Mouse (Mus musculus) thymus, adult 2 months (tissue): ENCODE measurements around the gene Dxo.

ENCODE experiments used
- CTCF ChIP-seq: fragments of 200-500 bp; IDR thresholded peaks from 2 replicates; pipeline ENCODE4 v1.5.1; 2012; ENCODE audit warnings: mild to moderate bottlenecking, control low read depth, low read length, moderate library complexity, borderline replicate concordance; ENCODE audit not compliant: control insufficient read depth, poor library complexity, insufficient read depth; ENCODE audit errors: extremely low read depth
- POLR2A ChIP-seq: fragments of 200-500 bp; IDR thresholded peaks from 2 replicates; pipeline ENCODE4 v1.6.1; 2012; ENCODE audit warnings: mild to moderate bottlenecking, low read length, control low read depth, moderate library complexity; ENCODE audit not compliant: control insufficient read depth, poor library complexity, insufficient read depth; ENCODE audit errors: extremely low read depth

DNA sequence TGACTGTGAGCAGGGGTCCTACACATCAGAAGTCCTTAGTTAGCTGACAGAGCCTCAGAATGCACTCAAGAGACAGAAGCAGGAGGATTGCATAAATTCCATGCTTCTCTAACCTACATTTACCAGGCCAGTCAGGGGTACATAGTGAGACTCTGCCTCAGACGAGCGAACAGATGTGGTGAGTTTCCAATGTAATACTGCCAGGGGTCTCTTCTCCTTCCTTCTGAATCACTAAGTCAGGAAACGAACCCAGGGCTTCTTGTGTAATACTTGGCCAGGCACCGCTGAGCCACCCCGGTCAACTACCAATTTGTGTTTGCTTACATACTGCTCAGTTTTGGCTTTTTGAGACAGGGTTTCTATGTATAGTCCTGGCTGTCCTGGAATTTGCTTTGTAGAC, 51.1 kb downstream of the Dxo start:
- TF ChIP-seq POLR2A: no peak
- no peak for TF ChIP-seq CTCF
